Mouse (Mus musculus): ENCODE measurements around the gene Klhl40. TPM values are rescaled to one million over a fixed set of nuclear protein-coding genes. Genes with fewer than 3 reads are reported as not detected.

Klhl40 gene
- total RNA-seq, 1 experiment, result 0.62 TPM

DNA sequence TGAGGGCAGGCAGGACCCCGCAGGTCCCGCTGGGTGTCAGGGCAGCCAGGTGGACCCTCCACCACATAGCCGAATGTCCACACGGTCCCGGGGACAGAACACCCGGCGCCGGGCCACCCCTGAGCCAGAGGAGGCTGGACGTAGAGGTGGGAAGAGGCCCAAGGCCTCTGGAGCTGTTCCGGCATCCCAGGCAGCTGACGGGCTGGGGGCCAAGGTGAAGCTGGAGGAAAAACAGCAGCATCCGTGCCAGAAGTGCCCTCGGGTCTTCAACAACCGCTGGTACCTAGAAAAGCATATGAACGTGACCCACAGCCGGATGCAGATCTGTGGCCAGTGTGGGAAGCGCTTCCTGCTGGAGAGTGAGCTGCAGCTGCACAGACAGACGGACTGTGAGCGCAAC is 13.7 kb upstream of the Klhl40 start:
- Histone ChIP-seq H3K27ac (ENCODE audit: insufficient read depth, low read depth, low read length, poor library complexity, severe bottlenecking) (no peak overlapping the region), H3K4me3 (ENCODE audit: insufficient read depth in 1 of 2, low read depth in 1 of 2, low read length in 2 of 2, poor library complexity in 1 of 2, severe bottlenecking in 1 of 2) (no peak overlapping the region), H3K9ac (ENCODE audit: insufficient read depth, low read depth, low read length, poor library complexity, severe bottlenecking) (no peak overlapping the region), H3K9me3 (ENCODE audit: control insufficient read depth, insufficient read depth, low read depth, low read length) (no peaks in the 10 kb centered on the region), H3K36me3 (ENCODE audit: control insufficient read depth, insufficient read depth, low read length, poor library complexity, severe bottlenecking) (peaks cover 5% of the 10 kb centered on the region; the same call in 1 of the 2 replicates), H3K4me1 (ENCODE audit: control insufficient read depth in 2 of 2, insufficient read depth in 2 of 2, low read length in 2 of 2, poor library complexity in 1 of 2) (peaks cover 0 to 24% of the 10 kb centered on the region in 2 experiments; a peak in 2 of 4 replicates)
- no peak for DNase-seq (ENCODE audit: low read depth, low spot score)
- no peak for TF ChIP-seq ZNF384 (IDR thresholded peaks at IDR 0.05; ENCODE audit: low read depth, low read length)
- in situ Hi-C loops (cut with MboI; ENCODE audit: low sequenced_read_pairs in 2 of 2, unreplicated experiment in 2 of 2), result no loop called here

GRCm38 (mm10) chr9:121765166-121765855 is 12.1 kb upstream of the Klhl40 start:
- DNase-seq (ENCODE audit: low read depth, low spot score), result no peak
- no peak overlapping the region for H3K9ac ChIP-seq (ENCODE audit: insufficient read depth, low read depth, low read length, poor library complexity, severe bottlenecking)
- H3K27ac ChIP-seq (ENCODE audit: insufficient read depth, low read depth, low read length, poor library complexity, severe bottlenecking), result no peak overlapping the region
- peaks cover 0 to 25% of the 10 kb centered on the region in 2 experiments; a peak in 2 of 4 replicates for H3K4me1 ChIP-seq (ENCODE audit: control insufficient read depth in 2 of 2, insufficient read depth in 2 of 2, low read length in 2 of 2, poor library complexity in 1 of 2)
- H3K9me3 ChIP-seq (ENCODE audit: control insufficient read depth, insufficient read depth, low read depth, low read length), result no peaks in the 10 kb centered on the region
- peaks cover 5% of the 10 kb centered on the region; the same call in 1 of the 2 replicates for H3K36me3 ChIP-seq (ENCODE audit: control insufficient read depth, insufficient read depth, low read length, poor library complexity, severe bottlenecking)
- TF ChIP-seq HCFC1 (IDR thresholded peaks at IDR 0.05; ENCODE audit: borderline replicate concordance, insufficient read depth, low read length) (no peak), ZC3H11A (IDR thresholded peaks at IDR 0.05; ENCODE audit: borderline replicate concordance, low read depth, low read length) (no peak), ZNF384 (IDR thresholded peaks at IDR 0.05; ENCODE audit: low read depth, low read length) (no peak), CHD2 (IDR thresholded peaks at IDR 0.05; ENCODE audit: low read depth, low read length) (no peak), MAFK (IDR thresholded peaks at IDR 0.05; ENCODE audit: insufficient read depth, low read depth, low read length) (no peak)
- no peak overlapping the region for H3K4me3 ChIP-seq (ENCODE audit: insufficient read depth in 1 of 2, low read depth in 1 of 2, low read length in 2 of 2, poor library complexity in 1 of 2, severe bottlenecking in 1 of 2)
- in situ Hi-C loops (cut with MboI; ENCODE audit: low sequenced_read_pairs in 2 of 2, unreplicated experiment in 2 of 2), result no loop called here

DNA sequence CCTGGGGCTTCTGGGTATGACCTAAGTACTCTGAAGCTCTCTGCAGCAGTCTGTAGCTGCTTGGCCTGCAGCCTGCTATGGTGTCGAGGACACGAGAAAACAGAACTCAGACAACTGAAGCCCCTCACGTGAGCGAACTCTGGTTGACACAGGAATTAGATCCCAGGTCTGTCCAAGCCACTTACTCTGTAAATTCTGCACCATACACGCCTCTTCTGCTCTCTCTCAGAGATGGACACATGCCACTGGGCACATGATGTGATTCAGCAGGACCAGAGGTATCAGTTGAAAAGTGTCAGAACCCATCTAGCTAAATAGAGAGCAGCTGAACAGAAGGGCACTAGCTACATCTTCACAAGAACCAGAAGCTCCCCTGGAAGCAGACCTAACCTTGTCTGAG is 5.0 kb upstream of the Klhl40 start:
- no peak for DNase-seq (ENCODE audit: low read depth, low spot score)
- TF ChIP-seq ZC3H11A (IDR thresholded peaks at IDR 0.05; ENCODE audit: borderline replicate concordance, low read depth, low read length), result no peak
- peaks cover 0 to 7% of the 10 kb centered on the region in 2 experiments; a peak in 1 of 4 replicates for H3K4me1 ChIP-seq (ENCODE audit: control insufficient read depth in 2 of 2, insufficient read depth in 2 of 2, low read length in 2 of 2, poor library complexity in 1 of 2)
- H3K4me3 ChIP-seq (ENCODE audit: insufficient read depth in 1 of 2, low read depth in 1 of 2, low read length in 2 of 2, poor library complexity in 1 of 2, severe bottlenecking in 1 of 2), result no peak overlapping the region
- H3K9me3 ChIP-seq (ENCODE audit: control insufficient read depth, insufficient read depth, low read depth, low read length), result no peaks in the 10 kb centered on the region
- H3K27ac ChIP-seq (ENCODE audit: insufficient read depth, low read depth, low read length, poor library complexity, severe bottlenecking), result no peak overlapping the region
- in situ Hi-C loops (cut with MboI; ENCODE audit: low sequenced_read_pairs in 2 of 2, unreplicated experiment in 2 of 2), result no loop called here
- H3K9ac ChIP-seq (ENCODE audit: insufficient read depth, low read depth, low read length, poor library complexity, severe bottlenecking), result no peak overlapping the region
- peaks cover 2% of the 10 kb centered on the region; the same call in 1 of the 2 replicates for H3K36me3 ChIP-seq (ENCODE audit: control insufficient read depth, insufficient read depth, low read length, poor library complexity, severe bottlenecking)

DNA sequence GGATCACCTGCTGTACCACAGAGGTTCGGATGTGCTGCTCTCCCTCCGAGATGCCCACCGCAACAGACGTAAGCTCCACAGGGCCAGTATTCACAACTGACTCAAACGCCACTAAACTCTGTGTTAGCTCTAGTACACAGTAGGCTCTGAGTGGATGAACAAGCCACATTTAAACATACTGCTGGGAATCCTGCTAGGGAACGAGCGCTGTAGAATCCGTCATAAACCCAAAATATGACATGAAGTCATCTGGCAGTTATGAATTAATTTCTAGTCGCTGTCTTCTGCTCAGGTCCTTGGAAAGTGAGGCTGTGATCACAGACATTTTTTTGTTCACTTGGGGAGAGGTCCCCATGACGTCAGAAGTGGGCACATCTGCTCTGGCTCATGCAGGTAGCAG is 1.5 kb upstream of the Klhl40 start:
- Histone ChIP-seq H3K9ac (ENCODE audit: insufficient read depth, low read depth, low read length, poor library complexity, severe bottlenecking) (no peak overlapping the region), H3K36me3 (ENCODE audit: control insufficient read depth, insufficient read depth, low read length, poor library complexity, severe bottlenecking) (no peaks in the 10 kb centered on the region), H3K4me3 (ENCODE audit: insufficient read depth in 1 of 2, low read depth in 1 of 2, low read length in 2 of 2, poor library complexity in 1 of 2, severe bottlenecking in 1 of 2) (no peak overlapping the region), H3K27ac (ENCODE audit: insufficient read depth, low read depth, low read length, poor library complexity, severe bottlenecking) (no peak overlapping the region), H3K9me3 (ENCODE audit: control insufficient read depth, insufficient read depth, low read depth, low read length) (no peaks in the 10 kb centered on the region), H3K4me1 (ENCODE audit: control insufficient read depth in 2 of 2, insufficient read depth in 2 of 2, low read length in 2 of 2, poor library complexity in 1 of 2) (peaks cover 0 to 4% of the 10 kb centered on the region in 2 experiments; a peak in 1 of 4 replicates)
- in situ Hi-C loops (cut with MboI; ENCODE audit: low sequenced_read_pairs in 2 of 2, unreplicated experiment in 2 of 2), result no loop called here
- no peak for DNase-seq (ENCODE audit: low read depth, low spot score)
- TF ChIP-seq HCFC1 (IDR thresholded peaks at IDR 0.05; ENCODE audit: borderline replicate concordance, insufficient read depth, low read length), result no peak
- no peak for TF ChIP-seq CHD2 (IDR thresholded peaks at IDR 0.05; ENCODE audit: low read depth, low read length)
- TF ChIP-seq ZNF384 (IDR thresholded peaks at IDR 0.05; ENCODE audit: low read depth, low read length), result no peak

DNA sequence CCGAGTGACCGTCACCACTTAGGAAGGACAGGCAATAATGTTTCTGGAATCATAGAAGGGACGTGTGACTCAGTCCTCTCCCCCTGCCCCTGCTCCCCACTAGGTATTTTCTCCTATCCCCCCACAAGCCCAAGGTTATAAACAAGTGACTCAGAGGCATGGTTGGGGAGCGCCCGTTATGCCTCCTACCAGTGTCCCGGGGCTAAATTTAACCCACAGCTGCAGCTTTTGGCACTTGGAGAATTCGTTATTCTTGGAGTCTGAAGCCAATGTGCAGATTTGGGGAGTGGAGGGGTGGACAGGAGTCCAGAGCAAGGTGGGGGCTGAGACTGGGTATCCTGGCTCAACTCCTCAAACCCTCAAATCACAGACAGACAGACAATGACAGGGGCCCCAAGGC is 896 bp upstream of the Klhl40 start:
- in situ Hi-C loops (cut with MboI; ENCODE audit: low sequenced_read_pairs in 2 of 2, unreplicated experiment in 2 of 2), result no loop called here

More for the DNA sequence above, 896 bp upstream of the Klhl40 start:
- no peak for DNase-seq (ENCODE audit: low read depth, low spot score)
- Histone ChIP-seq H3K27ac (ENCODE audit: insufficient read depth, low read depth, low read length, poor library complexity, severe bottlenecking) (no peak overlapping the region), H3K9ac (ENCODE audit: insufficient read depth, low read depth, low read length, poor library complexity, severe bottlenecking) (no peak overlapping the region), H3K4me3 (ENCODE audit: insufficient read depth in 1 of 2, low read depth in 1 of 2, low read length in 2 of 2, poor library complexity in 1 of 2, severe bottlenecking in 1 of 2) (no peak overlapping the region), H3K9me3 (ENCODE audit: control insufficient read depth, insufficient read depth, low read depth, low read length) (no peaks in the 10 kb centered on the region), H3K4me1 (ENCODE audit: control insufficient read depth in 2 of 2, insufficient read depth in 2 of 2, low read length in 2 of 2, poor library complexity in 1 of 2) (peaks cover 0 to 4% of the 10 kb centered on the region in 2 experiments; a peak in 1 of 4 replicates), H3K36me3 (ENCODE audit: control insufficient read depth, insufficient read depth, low read length, poor library complexity, severe bottlenecking) (no peaks in the 10 kb centered on the region)
- TF ChIP-seq ZC3H11A (IDR thresholded peaks at IDR 0.05; ENCODE audit: borderline replicate concordance, low read depth, low read length) (no peak), CHD2 (IDR thresholded peaks at IDR 0.05; ENCODE audit: low read depth, low read length) (no peak), HCFC1 (IDR thresholded peaks at IDR 0.05; ENCODE audit: borderline replicate concordance, insufficient read depth, low read length) (no peak), MAFK (IDR thresholded peaks at IDR 0.05; ENCODE audit: insufficient read depth, low read depth, low read length) (no peak), ZNF384 (IDR thresholded peaks at IDR 0.05; ENCODE audit: low read depth, low read length) (no peak)

Data from ES-E14 (cell line).